Mouse (Mus musculus) kidney, embryonic 14.5 days (tissue): ENCODE results near the gene C1ql2. TPM values are rescaled to one million over a fixed set of nuclear protein-coding genes. Genes with fewer than 3 reads are reported as not detected.

Source experiments
- ATAC-seq: fragments of 200-750 bp; cut with Nextera tagmentation; 2 replicates; pipeline ENCODE4 v1.8.0; 2017; ENCODE audit warnings: moderate number of reproducible peaks, mild to moderate bottlenecking, moderate TSS enrichment, moderate library complexity; ENCODE audit not compliant: low FRiP score, low TSS enrichment
- H3K27ac ChIP-seq: fragments of 300-500 bp; sonication (generic); 2 replicates; pipeline ENCODE4 v1.5.1; 2014; ENCODE audit warnings: low read depth, mild to moderate bottlenecking, low read length, moderate library complexity, mixed read lengths
- H3K27me3 ChIP-seq: fragments of 300-500 bp; sonication (generic); 2 replicates; pipeline ENCODE4 v1.6.1; 2014; ENCODE audit warnings: mild to moderate bottlenecking, low read length; ENCODE audit not compliant: control insufficient read depth, insufficient read depth
- H3K36me3 ChIP-seq: fragments of 300-500 bp; sonication (generic); 2 replicates; pipeline ENCODE4 v1.6.1; 2014; ENCODE audit warnings: low read length, mixed read lengths; ENCODE audit not compliant: control insufficient read depth, insufficient read depth
- H3K4me1 ChIP-seq: fragments of 300-500 bp; sonication (generic); 2 replicates; pipeline ENCODE4 v1.6.1; 2014; ENCODE audit warnings: low read length, mixed read lengths; ENCODE audit not compliant: control insufficient read depth, insufficient read depth
- H3K4me2 ChIP-seq: fragments of 300-500 bp; sonication (generic); replicated peaks from 2 replicates; pipeline ENCODE4 v1.6.1; 2014; ENCODE audit warnings: low read depth, mild to moderate bottlenecking, low read length
- H3K4me3 ChIP-seq: fragments of 300-500 bp; sonication (generic); 2 replicates; pipeline ENCODE4 v1.5.1; 2014; ENCODE audit warnings: mild to moderate bottlenecking, low read length
- H3K9ac ChIP-seq: fragments of 300-500 bp; sonication (generic); 2 replicates; pipeline ENCODE4 v1.6.1; 2014; ENCODE audit warnings: low read depth, mild to moderate bottlenecking, low read length, moderate library complexity
- H3K9me3 ChIP-seq: fragments of 300-500 bp; sonication (generic); 2 replicates; pipeline ENCODE4 v1.6.1; 2016; ENCODE audit warnings: low read length; ENCODE audit not compliant: control insufficient read depth
- WGBS: fragments of 180-500 bp; shearing (Covaris S2); extraction: QIAGEN DNeasy Blood & Tissue Kit; methylation state at CpG from one replicate; pipeline ENCODE4 v1.1.7; 2014; 5-methylcytosine and 5-hydroxymethylcytosine counted together
- polyA plus RNA-seq: library from polyadenylated mRNA; unstranded; fragments of >200 nt; fragmentation: Nextera tagmentation; extraction: Ambion mirVana; gene quantifications from 2 replicates; pipeline ENCODE4 v1.2.1, GENCODE M21; 2014

Gene C1ql2
- polyA plus RNA-seq, 1 experiment from 2014 or later, result not detected

DNA sequence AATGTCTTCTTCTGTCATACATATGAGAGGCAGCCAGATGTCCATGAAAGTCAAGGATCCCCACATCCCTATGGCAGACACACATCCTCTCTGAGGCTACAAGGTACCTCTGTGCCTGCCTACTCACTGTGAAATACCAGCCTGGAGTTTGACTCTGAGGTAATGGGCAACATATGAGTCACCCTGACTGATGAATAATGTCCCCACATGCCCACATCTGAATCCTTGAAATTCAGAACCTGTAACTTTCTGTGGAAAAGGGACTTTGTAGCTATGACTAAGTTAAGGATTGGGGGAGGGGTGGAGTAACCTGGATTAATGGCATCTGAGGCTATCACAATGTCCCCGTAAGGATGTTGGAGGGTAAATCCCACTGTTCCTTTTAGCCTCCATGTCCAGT lies 23.3 kb downstream of the C1ql2 start:
- no peaks in the 10 kb centered on the region for H3K9me3 ChIP-seq
- H3K9ac ChIP-seq, result no peak overlapping the region
- WGBS, result 84% methylated on average over 1 of the region's 1 CpGs
- no peak overlapping the region for H3K4me2 ChIP-seq
- H3K27ac ChIP-seq, result no peak overlapping the region
- no peak overlapping the region for H3K4me3 ChIP-seq
- no peak for ATAC-seq
- H3K27me3 ChIP-seq, result no peaks in the 10 kb centered on the region
- no peaks in the 10 kb centered on the region for H3K4me1 ChIP-seq
- H3K36me3 ChIP-seq, result no peaks in the 10 kb centered on the region

DNA sequence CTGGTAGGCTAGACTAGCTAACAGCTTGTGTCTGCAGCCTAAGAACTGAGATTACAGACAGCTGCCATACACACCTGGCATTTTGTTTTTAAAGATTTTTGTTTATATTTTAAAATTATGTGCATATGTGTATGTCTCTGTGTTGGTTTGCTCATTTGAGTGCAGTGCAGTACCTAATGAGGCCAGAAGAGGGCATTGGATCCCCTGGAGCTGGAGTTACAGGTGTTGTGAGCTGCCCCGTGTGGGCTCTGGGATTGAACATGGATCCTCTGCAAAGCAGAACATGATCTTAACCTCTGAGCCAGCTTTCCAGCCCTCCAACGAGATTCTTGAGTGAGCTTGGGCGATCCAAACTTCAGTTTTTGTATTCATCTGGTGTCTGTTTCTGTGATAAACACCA lies 27.8 kb downstream of the C1ql2 start:
- H3K4me3 ChIP-seq, result no peak overlapping the region
- no peak overlapping the region for H3K4me2 ChIP-seq
- H3K27me3 ChIP-seq, result no peaks in the 10 kb centered on the region
- H3K27ac ChIP-seq, result no peak overlapping the region
- H3K9ac ChIP-seq, result no peak overlapping the region
- H3K36me3 ChIP-seq, result no peaks in the 10 kb centered on the region
- no peaks in the 10 kb centered on the region for H3K9me3 ChIP-seq
- WGBS, result 82% methylated on average over 3 of the region's 3 CpGs
- H3K4me1 ChIP-seq, result no peaks in the 10 kb centered on the region
- no peak for ATAC-seq

DNA sequence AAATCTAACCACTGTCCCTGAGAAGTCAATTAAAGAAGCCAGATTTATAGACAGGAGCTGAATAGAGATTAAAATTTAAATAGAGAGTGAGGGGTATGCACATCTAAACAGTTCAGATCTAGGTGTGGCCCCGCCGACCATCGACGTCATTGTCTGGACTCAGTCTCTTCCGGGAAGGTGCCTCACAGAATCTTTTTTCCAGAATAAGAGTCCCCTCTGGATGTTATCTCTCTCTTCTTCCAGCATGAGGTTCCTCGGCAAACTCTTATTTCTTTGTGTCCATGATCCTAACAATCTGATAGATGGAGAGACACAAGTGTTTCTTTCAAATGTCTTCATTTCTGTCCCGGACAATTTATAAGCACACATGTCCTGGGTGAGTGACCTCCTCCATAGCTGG lies 33.7 kb downstream of the C1ql2 start:
- no peaks in the 10 kb centered on the region for H3K9me3 ChIP-seq
- H3K9ac ChIP-seq, result no peak overlapping the region
- WGBS, result 74% methylated on average over 7 of the region's 7 CpGs
- H3K4me1 ChIP-seq, result no peaks in the 10 kb centered on the region
- no peaks in the 10 kb centered on the region for H3K36me3 ChIP-seq
- no peak overlapping the region for H3K27ac ChIP-seq
- ATAC-seq, result no peak
- no peaks in the 10 kb centered on the region for H3K27me3 ChIP-seq
- no peak overlapping the region for H3K4me2 ChIP-seq
- H3K4me3 ChIP-seq, result no peak overlapping the region

DNA sequence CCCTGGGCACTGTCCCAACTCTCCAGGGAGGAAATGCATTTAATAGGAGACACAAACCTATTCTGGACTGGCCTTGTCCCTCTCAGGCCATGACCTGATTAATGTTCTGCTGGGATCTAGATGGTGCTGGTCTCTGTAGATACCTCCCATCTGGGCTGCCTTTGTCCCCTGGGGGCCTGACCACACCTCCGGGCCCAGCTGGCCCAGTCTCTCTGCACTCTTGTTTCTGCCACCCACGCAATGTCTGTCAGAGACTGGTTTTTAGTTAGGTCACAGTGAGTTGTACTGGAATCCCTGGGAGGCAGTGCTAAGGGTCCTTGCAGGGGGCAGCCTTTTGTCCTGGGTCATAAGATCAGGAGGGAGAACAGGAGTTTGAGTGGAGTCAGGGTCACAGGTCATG lies 34.5 kb downstream of the C1ql2 start:
- ATAC-seq, result no peak
- no peaks in the 10 kb centered on the region for H3K27me3 ChIP-seq

DNA sequence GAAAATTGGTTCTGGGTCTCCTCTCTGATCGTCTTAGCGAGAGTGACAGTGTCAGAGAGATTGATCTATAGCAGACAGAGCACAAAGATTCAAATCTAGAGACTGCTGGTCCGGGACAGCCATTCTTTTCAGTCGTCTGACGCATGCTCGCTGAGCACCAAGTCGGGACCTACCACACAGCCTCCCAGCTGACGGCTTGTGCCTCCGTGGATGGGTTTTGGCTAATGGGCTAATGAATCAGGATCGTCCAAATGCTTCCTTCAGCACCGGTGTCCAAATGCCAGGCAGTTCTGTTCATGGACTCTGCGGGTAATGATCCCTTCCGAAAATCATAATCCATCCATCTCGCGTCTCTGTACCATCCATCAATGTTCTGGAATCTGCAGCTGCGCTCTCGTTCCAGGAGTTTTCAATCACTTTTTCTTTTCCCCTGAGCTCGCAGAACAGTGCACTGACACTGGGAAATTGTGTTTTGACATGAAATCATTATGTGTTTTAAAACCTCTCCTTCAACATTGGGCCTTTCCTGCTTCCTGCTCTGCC lies 44.7 kb downstream of the C1ql2 start:
- Histone ChIP-seq H3K27me3 (no peaks in the 10 kb centered on the region), H3K9ac (no peak overlapping the region), H3K4me1 (no peaks in the 10 kb centered on the region), H3K4me3 (no peak overlapping the region), H3K27ac (no peak overlapping the region), H3K9me3 (no peaks in the 10 kb centered on the region), H3K36me3 (no peaks in the 10 kb centered on the region), H3K4me2 (no peak overlapping the region)
- 80% methylated on average over 18 of the region's 18 CpGs for WGBS
- no peak for ATAC-seq

More for the DNA sequence above, 34.5 kb downstream of the C1ql2 start:
- no peaks in the 10 kb centered on the region for H3K4me1 ChIP-seq
- H3K9ac ChIP-seq, result no peak overlapping the region
- no peak overlapping the region for H3K4me3 ChIP-seq
- no peak overlapping the region for H3K4me2 ChIP-seq
- H3K9me3 ChIP-seq, result no peaks in the 10 kb centered on the region
- no peaks in the 10 kb centered on the region for H3K36me3 ChIP-seq
- H3K27ac ChIP-seq, result no peak overlapping the region
- WGBS, result 29% methylated on average over 2 of the region's 2 CpGs

DNA sequence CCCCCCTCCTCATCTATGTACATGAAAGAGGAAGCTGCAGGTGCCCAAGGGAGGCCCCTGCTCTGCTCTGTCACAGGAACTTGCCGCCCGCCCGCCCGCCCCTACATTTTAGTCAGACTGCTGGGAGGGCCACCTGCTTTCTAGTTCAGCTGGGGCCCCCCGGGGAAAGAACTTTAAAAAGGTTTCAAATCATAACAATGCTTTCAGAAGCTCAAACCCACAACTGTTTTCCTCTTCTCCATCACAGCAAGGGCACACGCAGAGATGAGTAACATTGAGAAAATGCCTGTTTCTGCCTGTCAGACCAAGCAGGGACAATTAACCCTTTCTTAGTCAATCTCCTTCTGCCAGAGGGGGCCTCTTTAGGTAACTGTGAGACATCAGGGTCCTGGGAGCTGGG lies 49.4 kb downstream of the C1ql2 start:
- H3K9ac ChIP-seq, result no peak overlapping the region
- ATAC-seq, result no peak
- no peak overlapping the region for H3K4me2 ChIP-seq
- H3K27ac ChIP-seq, result no peak overlapping the region
- H3K36me3 ChIP-seq, result no peaks in the 10 kb centered on the region
- no peak overlapping the region for H3K4me3 ChIP-seq
- no peaks in the 10 kb centered on the region for H3K4me1 ChIP-seq
- 42% methylated on average over 6 of the region's 6 CpGs for WGBS
- no peaks in the 10 kb centered on the region for H3K9me3 ChIP-seq
- H3K27me3 ChIP-seq, result no peaks in the 10 kb centered on the region

DNA sequence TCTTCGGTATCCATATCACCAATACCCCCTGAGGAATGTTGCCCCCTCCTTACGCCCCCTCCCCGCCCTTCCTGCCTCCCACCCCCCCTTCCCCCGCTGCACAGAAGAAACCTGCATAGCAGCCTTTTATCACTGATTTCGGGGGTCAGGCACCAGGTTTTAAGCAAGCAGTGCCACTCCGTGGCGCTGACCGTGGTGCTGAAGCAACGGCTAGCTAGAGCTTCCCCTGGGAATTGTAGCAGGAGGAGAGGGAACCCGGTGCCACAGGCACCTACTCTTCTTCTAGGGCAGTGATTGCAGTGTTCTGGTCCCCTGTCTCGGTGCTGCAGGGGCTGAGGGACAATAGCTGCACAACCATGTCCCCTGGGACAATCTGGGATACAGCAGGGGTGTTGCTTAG lies 50.0 kb downstream of the C1ql2 start:
- Histone ChIP-seq H3K4me1 (no peaks in the 10 kb centered on the region), H3K27ac (no peak overlapping the region), H3K4me2 (no peak overlapping the region), H3K27me3 (no peaks in the 10 kb centered on the region), H3K4me3 (no peak overlapping the region), H3K9me3 (no peaks in the 10 kb centered on the region), H3K9ac (no peak overlapping the region), H3K36me3 (no peaks in the 10 kb centered on the region)
- ATAC-seq, result no peak
- 2% methylated on average over 11 of the region's 11 CpGs for WGBS

Other genes with a start within 250 kb of the C1ql2 start
- 571 and 767 TPM in 2 replicates for gene Dbi, start 219.5 kb upstream of the C1ql2 start, polyA plus RNA-seq
- 22.2 and 31.9 TPM in 2 replicates for gene 3110009E18Rik, start 219.4 kb upstream of the C1ql2 start, polyA plus RNA-seq
- 2.1 and 2.2 TPM in 2 replicates for gene Steap3, start 67.9 kb upstream of the C1ql2 start, polyA plus RNA-seq
- gene Marco, start 164.4 kb downstream of the C1ql2 start, polyA plus RNA-seq, result 0.11 and 0.13 TPM in 2 replicates